Mouse (Mus musculus) C2C12 (cell line): ENCODE measurements around the gene Senp2.

Experiments
- CEBPB ChIP-seq: IDR thresholded peaks from one replicate; pipeline ENCODE4 v1.6.1; 2011; ENCODE audit warnings: low read depth, mild to moderate bottlenecking, control low read depth, moderate library complexity
- CTCF ChIP-seq: IDR thresholded peaks from one replicate; pipeline ENCODE4 v1.5.1; 2011; ENCODE audit not compliant: control insufficient read depth, insufficient read depth, insufficient read length
- FOSL1 ChIP-seq: IDR thresholded peaks from one replicate; pipeline ENCODE4 v1.8.0; 2011; ENCODE audit warnings: mild to moderate bottlenecking, low read length; ENCODE audit not compliant: poor library complexity, insufficient read depth, severe bottlenecking
- MYOD1 ChIP-seq: IDR thresholded peaks from one replicate; pipeline ENCODE4 v1.6.1; 2011; ENCODE audit warnings: low read depth; ENCODE audit not compliant: control insufficient read depth, insufficient read length

DNA sequence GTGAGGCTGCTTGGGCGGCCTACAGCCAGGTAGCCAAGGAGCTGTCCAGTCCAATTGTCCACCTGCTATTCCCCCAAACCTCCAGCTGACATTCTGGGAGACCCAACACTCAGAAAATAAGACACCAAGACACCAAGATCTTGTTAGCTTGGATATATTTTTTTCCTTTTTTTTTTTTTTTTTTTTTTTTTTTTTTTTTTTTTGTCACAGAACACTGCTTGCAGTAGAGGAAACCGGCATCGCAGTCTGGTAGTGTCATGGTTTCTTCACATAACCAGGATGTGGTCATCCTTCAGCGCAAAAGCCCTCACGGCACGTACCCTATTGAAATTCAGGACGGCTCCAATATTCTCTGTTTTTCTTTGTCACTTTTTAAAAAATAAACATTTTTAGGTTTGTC is 49.6 kb downstream of the Senp2 start:
- TF ChIP-seq CTCF: no peak
- no peak for TF ChIP-seq MYOD1
- no peak for TF ChIP-seq CEBPB
- no peak for TF ChIP-seq FOSL1
